Mouse (Mus musculus) cortical plate, adult 2 months (tissue): Measurements from ENCODE around the gene Ptprd. TPM values are rescaled to one million over a fixed set of nuclear protein-coding genes. Genes with fewer than 3 reads are reported as not detected.

ENCODE experiments used
- H3K27ac ChIP-seq: fragments of 200-500 bp; 2 replicates; pipeline ENCODE4 v1.5.1; 2012; ENCODE audit warnings: low read length, control low read depth, inconsistent platforms; ENCODE audit not compliant: insufficient read depth
- H3K4me1 ChIP-seq: fragments of 200-500 bp; 2 replicates; pipeline ENCODE4 v1.6.1; 2011; ENCODE audit warnings: low read length; ENCODE audit not compliant: control insufficient read depth, insufficient read depth
- H3K4me3 ChIP-seq: fragments of 200-500 bp; 2 replicates; pipeline ENCODE4 v1.5.1; 2011; ENCODE audit warnings: mild to moderate bottlenecking, low read length, control low read depth; ENCODE audit not compliant: insufficient read depth
- CTCF ChIP-seq: fragments of 200-500 bp; IDR thresholded peaks from 2 replicates; pipeline ENCODE4 v1.5.1; 2011; ENCODE audit warnings: mild to moderate bottlenecking, control low read depth, low read length; ENCODE audit not compliant: insufficient read depth; ENCODE audit errors: extremely low read depth
- POLR2A ChIP-seq: fragments of 200-500 bp; IDR thresholded peaks from 2 replicates; pipeline ENCODE4 v1.6.1; 2011; ENCODE audit warnings: mild to moderate bottlenecking, low read length, control low read depth; ENCODE audit not compliant: insufficient read depth; ENCODE audit errors: extremely low read depth
- polyA plus RNA-seq: library from polyadenylated mRNA; depleted of rRNA; stranded (reverse); fragments of >200 nt; gene quantifications from 2 replicates; pipeline ENCODE4 v1.2.3, GENCODE M21; 2012

Gene Ptprd
- polyA plus RNA-seq, 1 experiment: 152 TPM

- Histone ChIP-seq H3K4me3 (no peak overlapping the region), H3K4me1 (no peaks in the 10 kb centered on the region), H3K27ac (no peak overlapping the region)
- TF ChIP-seq CTCF (no peak), POLR2A (no peak)
Measured at GRCm38 (mm10) chr4:76023756-76024501, 2187.8 kb downstream of the Ptprd start.

- TF ChIP-seq CTCF (no peak), POLR2A (no peak)
- no peak overlapping the region for H3K27ac ChIP-seq
- H3K4me3 ChIP-seq: no peak overlapping the region
Measured at GRCm38 (mm10) chr4:76021670-76022069, 2190.1 kb downstream of the Ptprd start.

GRCm38 (mm10) chr4:76015026-76015425 lies 2196.7 kb downstream of the Ptprd start:
- no peaks in the 10 kb centered on the region; the same call in 1 of the 2 replicates for H3K4me1 ChIP-seq

More at GRCm38 (mm10) chr4:76021670-76022069, 2190.1 kb downstream of the Ptprd start:
- H3K4me1 ChIP-seq: no peaks in the 10 kb centered on the region

DNA sequence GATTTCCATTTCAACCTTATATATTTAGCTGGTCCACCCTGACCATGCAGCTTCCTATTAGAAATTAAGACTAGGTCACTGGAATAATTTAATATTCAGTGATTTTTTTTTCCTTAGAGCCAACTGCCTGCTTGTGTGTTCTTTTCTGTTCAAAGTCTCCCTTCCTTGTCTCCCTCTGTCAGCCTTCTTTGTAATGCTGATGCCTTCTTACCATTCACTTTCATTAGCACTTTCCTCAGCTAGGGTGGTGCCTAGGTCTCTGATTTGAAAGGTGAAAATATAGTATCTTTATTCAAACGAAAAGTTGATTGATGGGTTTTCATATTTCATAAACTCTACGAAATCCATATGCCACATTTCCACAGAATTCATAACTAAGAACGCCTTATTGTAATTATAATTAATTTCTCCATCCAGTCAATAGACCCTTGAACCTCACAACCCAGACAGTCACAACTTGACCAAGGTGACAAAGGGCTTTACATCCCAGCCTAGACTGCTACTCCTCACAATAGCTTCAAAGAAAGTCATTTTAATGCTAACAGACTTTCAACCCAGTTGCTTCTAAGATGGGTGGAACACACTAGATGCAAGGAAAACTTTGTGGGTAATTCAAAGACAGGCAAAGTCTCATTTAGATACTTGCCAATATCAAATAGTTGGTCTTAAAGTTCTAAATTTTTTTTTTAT lies 2197.5 kb downstream of the Ptprd start:
- Histone ChIP-seq H3K4me1 (no peaks in the 10 kb centered on the region; the same call in 1 of the 2 replicates), H3K4me3 (no peak overlapping the region), H3K27ac (no peak overlapping the region)
- no peak for TF ChIP-seq CTCF
- TF ChIP-seq POLR2A: no peak

More at GRCm38 (mm10) chr4:76015026-76015425, 2196.7 kb downstream of the Ptprd start:
- H3K4me3 ChIP-seq: no peak overlapping the region
- TF ChIP-seq POLR2A (no peak), CTCF (no peak)
- H3K27ac ChIP-seq: no peak overlapping the region

- no peak overlapping the region for H3K4me3 ChIP-seq
- H3K4me1 ChIP-seq: peaks cover 2% of the 10 kb centered on the region; the same call in 1 of the 2 replicates
- no peak overlapping the region for H3K27ac ChIP-seq
- TF ChIP-seq CTCF (no peak), POLR2A (no peak)
Measured at GRCm38 (mm10) chr4:76008580-76008979, 2203.2 kb downstream of the Ptprd start.

GRCm38 (mm10) chr4:76007219-76007618 lies 2204.5 kb downstream of the Ptprd start:
- Histone ChIP-seq H3K4me3 (no peak overlapping the region), H3K4me1 (peaks cover 2% of the 10 kb centered on the region; the same call in 1 of the 2 replicates), H3K27ac (no peak overlapping the region)
- TF ChIP-seq CTCF (no peak), POLR2A (no peak)

GRCm38 (mm10) chr4:76006717-76007116 lies 2205.0 kb downstream of the Ptprd start:
- no peak overlapping the region for H3K27ac ChIP-seq
- TF ChIP-seq CTCF (no peak), POLR2A (no peak)
- H3K4me3 ChIP-seq: no peak overlapping the region
- peaks cover 2% of the 10 kb centered on the region; the same call in 1 of the 2 replicates for H3K4me1 ChIP-seq

GRCm38 (mm10) chr4:76004161-76004560 lies 2207.6 kb downstream of the Ptprd start:
- TF ChIP-seq CTCF: no peak
- peaks cover 2% of the 10 kb centered on the region; the same call in 1 of the 2 replicates for H3K4me1 ChIP-seq
- H3K4me3 ChIP-seq: no peak overlapping the region
- no peak overlapping the region for H3K27ac ChIP-seq

- H3K4me3 ChIP-seq: no peak overlapping the region
- TF ChIP-seq CTCF: no peak
- H3K4me1 ChIP-seq: no peaks in the 10 kb centered on the region
- no peak overlapping the region for H3K27ac ChIP-seq
Measured at GRCm38 (mm10) chr4:76000258-76000657, 2211.5 kb downstream of the Ptprd start.

GRCm38 (mm10) chr4:75995841-75996240 lies 2215.9 kb downstream of the Ptprd start:
- TF ChIP-seq CTCF (no peak), POLR2A (no peak)
- Histone ChIP-seq H3K4me1 (no peaks in the 10 kb centered on the region), H3K27ac (no peak overlapping the region), H3K4me3 (no peak overlapping the region)
